Mouse (Mus musculus): ENCODE data around the gene Zhx3.

DNA sequence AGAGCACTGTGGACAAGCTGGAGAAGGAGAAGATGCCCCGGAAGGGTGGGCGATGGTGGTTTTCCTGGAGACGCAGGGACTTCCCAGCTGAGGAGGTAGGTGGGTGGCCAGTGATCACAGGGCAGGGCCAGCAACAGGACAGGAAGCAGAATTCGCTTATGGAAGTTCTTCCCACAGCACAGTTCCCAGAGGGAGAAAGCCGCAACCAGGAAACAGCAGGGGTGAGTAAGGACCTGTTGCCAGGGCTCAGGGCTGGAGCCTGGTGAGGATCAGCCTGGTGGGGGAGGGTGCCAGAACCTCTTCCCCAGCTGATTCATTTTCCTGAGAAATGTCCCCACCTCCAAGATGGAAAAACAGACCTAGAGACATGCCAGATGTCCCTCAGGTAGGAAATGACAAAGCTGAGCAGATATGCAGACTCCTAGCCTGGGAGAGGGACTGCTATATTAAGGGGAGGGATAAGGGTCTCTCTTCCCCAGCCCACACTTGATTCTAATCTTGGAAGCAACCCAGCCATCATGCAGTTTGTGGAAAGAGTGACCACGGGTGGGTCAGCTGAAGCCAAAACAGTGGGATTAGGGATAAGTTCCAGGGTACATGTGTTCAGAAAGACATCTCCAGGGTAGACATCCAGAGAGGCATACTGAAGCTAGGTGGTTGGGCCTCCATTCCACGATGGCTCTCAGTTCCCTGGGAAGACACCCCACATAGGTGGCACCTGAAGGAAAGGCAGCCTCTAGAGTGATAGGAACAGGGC lies 29.0 kb upstream of the Zhx3 start:
- no peak for TF ChIP-seq CTCF (IDR thresholded peaks at IDR 0.05; ENCODE audit: low read depth, low read length)
- no peak for TF ChIP-seq POLR2A (IDR thresholded peaks at IDR 0.05; ENCODE audit: extremely low read depth, insufficient read depth, low read length)

Data from liver, adult 2 months (tissue).